Mouse (Mus musculus) stomach, postnatal 0 days (tissue): ENCODE data around the gene Dnah10. TPM values are rescaled to one million over a fixed set of nuclear protein-coding genes. Genes with fewer than 3 reads are reported as not detected.
A peak's percentile ranks its signal among the peaks of the same experiment; 100 is the strongest.

Experiments
- ATAC-seq: fragments of 200-750 bp; cut with Nextera tagmentation; 2 replicates; pipeline ENCODE4 v1.8.0; 2017; ENCODE audit not compliant: low FRiP score, low TSS enrichment
- DNase-seq: peaks from one replicate; pipeline ENCODE4 v3.0.0-alpha.2; 2016; ENCODE audit warnings: low spot score
- H3K27ac ChIP-seq: fragments of 300-500 bp; sonication (generic); replicated peaks from 2 replicates; pipeline ENCODE4 v1.5.1; 2014; ENCODE audit warnings: mild to moderate bottlenecking, control low read depth
- H3K27me3 ChIP-seq: fragments of 300-500 bp; sonication (generic); 2 replicates; pipeline ENCODE4 v1.6.1; 2014; ENCODE audit warnings: low read length; ENCODE audit not compliant: control insufficient read depth, insufficient read depth
- H3K36me3 ChIP-seq: fragments of 300-500 bp; sonication (generic); 2 replicates; pipeline ENCODE4 v1.6.1; 2014; ENCODE audit warnings: low read length, mixed read lengths; ENCODE audit not compliant: control insufficient read depth, insufficient read depth
- H3K4me1 ChIP-seq: fragments of 300-500 bp; sonication (generic); replicated peaks from 2 replicates; pipeline ENCODE4 v1.6.1; 2014; ENCODE audit warnings: antibody characterized with exemption; ENCODE audit not compliant: control insufficient read depth, insufficient read depth
- H3K4me2 ChIP-seq: fragments of 300-500 bp; sonication (generic); replicated peaks from 2 replicates; pipeline ENCODE4 v1.6.1; 2014; ENCODE audit warnings: low read depth, mild to moderate bottlenecking, control low read depth, moderate library complexity
- H3K4me3 ChIP-seq: fragments of 300-500 bp; sonication (generic); 2 replicates; pipeline ENCODE4 v1.5.1; 2014; ENCODE audit warnings: low read depth, low read length, control low read depth
- H3K9ac ChIP-seq: fragments of 300-500 bp; sonication (generic); 2 replicates; pipeline ENCODE4 v1.6.1; 2014; ENCODE audit warnings: mild to moderate bottlenecking, low read length, control low read depth, mixed read lengths
- H3K9me3 ChIP-seq: fragments of 300-500 bp; sonication (generic); 2 replicates; pipeline ENCODE4 v1.6.1; 2016; ENCODE audit warnings: low read length; ENCODE audit not compliant: control insufficient read depth
- CTCF ChIP-seq: IDR thresholded peaks from 2 replicates; pipeline ENCODE4 v1.5.1; 2016; ENCODE audit warnings: antibody characterized with exemption, low read depth, mild to moderate bottlenecking, moderate library complexity
- EP300 ChIP-seq: optimal IDR thresholded peaks from 2 replicates; pipeline ENCODE3; 2016; ENCODE audit warnings: antibody characterized with exemption
- WGBS: fragments of 180-500 bp; shearing (Covaris S2); extraction: QIAGEN DNeasy Blood & Tissue Kit; methylation state at CpG from one replicate; pipeline ENCODE4 v1.1.7; 2014; 5-methylcytosine and 5-hydroxymethylcytosine counted together
- polyA plus RNA-seq: library from polyadenylated mRNA; unstranded; fragments of >200 nt; fragmentation: Nextera tagmentation; extraction: Ambion mirVana; gene quantifications from 2 replicates; pipeline ENCODE4 v1.2.1, GENCODE M21; 2015

The Dnah10 gene
- polyA plus RNA-seq, 1 experiment from 2014 or later, result 0.10 TPM

DNA sequence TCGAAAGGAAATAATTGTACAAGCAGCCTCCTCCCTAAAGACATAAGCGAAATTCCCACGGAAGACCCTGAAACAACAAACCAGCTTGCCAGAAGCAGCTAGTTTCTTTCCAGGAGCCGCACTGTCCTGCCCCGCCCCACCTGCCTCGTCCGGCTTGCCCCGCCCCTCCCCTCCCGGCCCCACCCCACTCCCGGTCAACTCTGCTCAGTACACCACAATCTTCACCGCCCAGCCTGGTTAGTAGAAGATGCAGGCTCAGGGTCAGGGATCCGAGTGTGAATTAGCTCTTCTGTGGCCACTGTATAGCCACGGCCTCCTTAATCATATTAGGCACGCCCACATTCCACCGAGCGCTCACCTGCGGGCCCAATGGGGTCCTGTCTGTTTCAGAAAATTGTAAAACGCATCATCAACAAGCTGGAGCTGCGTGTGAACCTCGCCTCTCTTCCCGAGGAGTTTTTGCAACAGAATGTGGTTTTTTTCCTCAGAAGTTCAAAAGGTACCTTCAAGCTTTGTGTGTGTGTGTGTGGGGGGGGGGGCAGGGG lies 4.8 kb downstream of the Dnah10 start:
- Histone ChIP-seq H3K36me3 (no peaks in the 10 kb centered on the region), H3K27me3 (no peaks in the 10 kb centered on the region), H3K4me1 (0 out of 2 replicates have a peak, but pooled peaks cover 3% of the 10 kb centered on the region), H3K27ac (no peak overlapping the region), H3K4me3 (peak overlapping the region; percentile 22), H3K4me2 (peak overlapping the region; percentile 49), H3K9ac (no peak overlapping the region), H3K9me3 (no peaks in the 10 kb centered on the region)
- ATAC-seq, result peak; percentile 58; the same call in 1 of the 2 replicates
- WGBS, result 11% methylated on average over 21 of the region's 21 CpGs
- no peak for TF ChIP-seq EP300
- TF ChIP-seq CTCF, result no peak
- peak; percentile 67 for DNase-seq

DNA sequence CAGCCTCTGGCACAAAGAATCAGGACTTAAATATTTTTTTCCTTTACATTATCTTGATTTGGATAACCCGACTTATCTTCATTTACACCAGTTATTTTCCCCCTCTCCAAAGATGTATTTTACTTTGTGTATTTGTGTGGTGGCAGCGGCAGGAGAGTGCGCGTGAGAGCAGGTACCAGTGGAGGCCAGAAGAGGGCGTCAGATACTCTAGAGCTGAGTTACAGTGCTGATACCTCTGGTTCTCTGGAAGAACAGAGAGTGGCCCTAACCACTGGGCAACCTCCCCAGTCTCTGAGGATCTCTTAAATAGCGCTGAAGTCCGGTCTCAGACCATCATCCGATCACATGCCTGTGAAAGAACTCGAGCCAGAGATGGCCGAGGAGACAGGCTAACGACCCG lies 9.1 kb downstream of the Dnah10 start:
- H3K4me3 ChIP-seq, result no peak overlapping the region
- DNase-seq (no peak), ATAC-seq (no peak)
- H3K27ac ChIP-seq, result no peak overlapping the region
- TF ChIP-seq CTCF, result no peak
- TF ChIP-seq EP300, result no peak
- no peak overlapping the region for H3K4me2 ChIP-seq
- H3K9me3 ChIP-seq, result no peaks in the 10 kb centered on the region
- 0 out of 2 replicates have a peak, but pooled peaks cover 3% of the 10 kb centered on the region for H3K4me1 ChIP-seq
- no peaks in the 10 kb centered on the region for H3K27me3 ChIP-seq
- H3K36me3 ChIP-seq, result no peaks in the 10 kb centered on the region
- WGBS, result 86% methylated on average over 12 of the region's 12 CpGs
- H3K9ac ChIP-seq, result no peak overlapping the region

DNA sequence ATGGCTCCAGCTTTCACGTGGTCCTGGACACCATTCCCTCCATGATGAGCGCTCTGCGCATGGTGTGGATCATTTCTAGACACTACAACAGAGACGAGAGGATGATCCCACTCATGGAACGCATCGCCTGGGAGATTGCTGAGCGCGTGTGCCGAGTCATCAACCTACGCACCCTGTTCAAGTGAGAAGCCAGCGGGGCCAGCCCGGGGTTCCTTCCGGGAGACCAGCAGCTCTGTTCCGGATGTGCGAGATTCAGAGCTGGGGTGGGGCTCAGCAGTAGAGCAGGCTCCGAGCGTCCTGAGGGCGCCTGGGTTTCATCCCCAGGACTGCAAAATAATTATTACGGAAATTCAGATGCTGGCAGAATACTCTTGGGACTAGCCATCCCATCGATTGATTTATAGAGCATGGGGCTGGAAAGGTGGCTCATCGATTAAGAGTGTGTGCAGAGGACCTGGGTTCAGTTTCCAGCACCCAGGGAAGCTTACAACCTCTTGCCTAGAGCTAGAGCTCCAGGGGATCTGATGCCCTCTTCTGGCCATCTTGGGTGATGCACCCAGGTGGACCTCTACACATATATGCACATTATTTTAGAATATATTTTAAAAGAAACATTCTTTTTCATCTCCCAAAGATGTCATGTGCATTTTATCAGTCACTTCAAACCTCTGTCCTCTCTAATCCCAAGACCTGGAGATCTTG lies 17.2 kb downstream of the Dnah10 start:
- 96% methylated on average over 21 of the region's 21 CpGs for WGBS
- no peak overlapping the region for H3K4me2 ChIP-seq
- ATAC-seq (no peak), DNase-seq (no peak)
- no peak overlapping the region for H3K9ac ChIP-seq
- H3K36me3 ChIP-seq, result no peaks in the 10 kb centered on the region
- no peaks in the 10 kb centered on the region for H3K27me3 ChIP-seq
- TF ChIP-seq CTCF (0 out of 2 replicates have a peak, but pooled peaks have one; percentile 10), EP300 (no peak)
- H3K9me3 ChIP-seq, result no peaks in the 10 kb centered on the region
- H3K27ac ChIP-seq, result no peak overlapping the region
- H3K4me1 ChIP-seq, result no peaks in the 10 kb centered on the region
- no peak overlapping the region for H3K4me3 ChIP-seq

DNA sequence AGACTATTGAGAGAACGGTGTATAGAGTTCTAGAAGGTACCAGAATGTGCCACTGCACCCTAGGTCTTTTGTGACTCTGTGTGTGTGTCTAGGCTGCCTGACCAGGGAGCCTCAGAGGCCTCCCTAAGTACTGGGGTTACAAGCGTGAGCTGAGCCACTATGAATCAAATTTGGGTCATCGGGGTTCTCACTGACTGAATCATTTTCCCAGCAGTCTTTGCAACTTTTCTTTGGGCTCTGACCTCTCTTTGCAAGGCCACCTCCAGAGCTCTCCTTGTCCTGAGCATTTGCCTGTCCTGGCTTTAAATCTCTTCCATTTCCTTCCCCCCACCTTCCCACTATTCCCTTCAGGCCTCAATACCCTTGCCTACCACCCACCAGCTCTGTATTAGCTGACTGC lies 19.0 kb downstream of the Dnah10 start:
- Histone ChIP-seq H3K9ac (no peak overlapping the region), H3K27ac (no peak overlapping the region), H3K4me3 (no peak overlapping the region), H3K4me1 (no peaks in the 10 kb centered on the region), H3K4me2 (no peak overlapping the region), H3K9me3 (no peaks in the 10 kb centered on the region), H3K27me3 (no peaks in the 10 kb centered on the region), H3K36me3 (no peaks in the 10 kb centered on the region)
- DNase-seq, result no peak
- 87% methylated on average over 3 of the region's 3 CpGs for WGBS
- no peak for ATAC-seq
- TF ChIP-seq EP300, result no peak
- no peak for TF ChIP-seq CTCF

DNA sequence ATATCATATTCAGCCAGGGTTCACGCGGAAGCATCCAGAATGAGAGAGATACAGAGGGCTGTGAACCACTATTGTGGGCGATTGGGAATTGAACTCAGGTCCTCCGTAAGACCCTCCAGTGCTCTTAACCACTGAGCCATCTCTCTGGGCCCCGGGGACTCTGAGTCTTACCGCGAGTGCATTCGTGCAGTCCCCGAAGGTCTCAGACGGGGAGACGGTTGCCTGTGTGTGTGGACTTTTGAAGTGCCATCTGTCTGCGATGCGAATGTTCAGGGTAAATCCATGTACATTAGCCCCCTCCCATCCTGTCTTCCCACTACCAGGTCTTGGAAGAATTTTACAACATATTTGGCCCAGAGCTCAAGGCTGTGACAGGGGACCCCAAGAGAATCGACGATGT lies 21.3 kb downstream of the Dnah10 start:
- Histone ChIP-seq H3K4me2 (no peak overlapping the region), H3K27me3 (no peaks in the 10 kb centered on the region), H3K4me1 (no peaks in the 10 kb centered on the region), H3K9ac (no peak overlapping the region), H3K27ac (no peak overlapping the region), H3K9me3 (no peaks in the 10 kb centered on the region), H3K36me3 (no peaks in the 10 kb centered on the region), H3K4me3 (no peak overlapping the region)
- 93% methylated on average over 15 of the region's 15 CpGs for WGBS
- DNase-seq (no peak), ATAC-seq (no peak)
- TF ChIP-seq CTCF (no peak), EP300 (no peak)

DNA sequence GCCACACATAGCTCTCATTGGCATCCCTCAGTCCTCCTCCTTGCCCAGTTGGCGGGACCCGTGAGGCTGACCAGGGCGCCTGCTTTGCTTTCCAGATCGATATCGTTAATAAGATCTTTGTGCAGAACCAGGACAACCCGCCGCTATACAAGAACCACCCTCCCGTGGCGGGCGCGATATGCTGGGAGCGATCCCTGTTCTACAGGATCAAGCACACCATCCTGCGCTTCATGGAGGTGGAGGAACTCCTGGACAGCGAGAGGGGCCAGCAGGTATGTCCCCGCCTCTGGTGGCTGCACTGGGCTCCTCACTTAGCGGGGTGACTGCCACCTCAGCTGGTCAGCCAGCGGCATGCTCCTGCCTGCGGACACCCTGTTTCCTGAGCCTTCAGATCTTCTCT lies 23.4 kb downstream of the Dnah10 start:
- Histone ChIP-seq H3K4me2 (no peak overlapping the region), H3K4me1 (no peaks in the 10 kb centered on the region), H3K4me3 (no peak overlapping the region), H3K27me3 (no peaks in the 10 kb centered on the region), H3K9me3 (no peaks in the 10 kb centered on the region), H3K36me3 (no peaks in the 10 kb centered on the region), H3K27ac (no peak overlapping the region), H3K9ac (no peak overlapping the region)
- DNase-seq (no peak), ATAC-seq (no peak)
- 84% methylated on average over 18 of the region's 18 CpGs for WGBS
- TF ChIP-seq EP300, result no peak
- no peak for TF ChIP-seq CTCF
